Mouse (Mus musculus): ENCODE data around the gene Pigp.
A peak's percentile ranks its signal among the peaks of the same experiment; 100 is the strongest.

Pigp gene

DNA sequence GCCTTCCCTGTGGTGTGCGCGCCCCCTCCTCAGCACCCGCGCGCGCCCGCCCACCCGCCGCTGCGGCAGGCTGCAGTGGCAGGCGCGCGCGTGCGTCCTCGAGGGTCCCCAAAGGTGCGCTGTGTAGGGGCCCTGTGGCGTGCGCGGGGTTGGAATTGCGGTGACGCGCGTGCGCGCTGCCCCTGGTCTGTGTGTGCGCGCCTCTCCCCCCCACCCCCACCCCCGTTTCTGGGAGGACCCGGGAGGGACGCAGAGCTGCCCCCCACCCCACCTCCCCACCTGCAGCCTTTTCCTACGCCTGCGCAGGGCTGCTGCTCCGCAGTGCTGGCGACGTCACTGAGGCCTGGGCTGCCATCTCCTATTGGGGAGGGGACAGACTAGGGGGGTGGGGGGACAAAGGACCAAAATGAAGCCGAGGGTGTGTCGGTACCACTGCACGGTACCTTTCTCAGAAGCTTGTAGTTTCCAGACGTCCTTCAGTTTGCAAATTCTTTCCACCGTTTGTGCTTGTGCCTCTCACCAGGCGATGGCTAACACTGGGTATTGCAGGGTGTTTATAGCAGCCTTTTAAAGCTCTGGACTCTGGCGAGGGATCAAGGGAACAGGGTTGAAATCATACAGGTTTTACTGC, at the start of gene Pigp:
Gene Pigp (minus strand): TSS at position 542 of the 631 bp plus-strand sequence.
- DNase-seq (ENCODE audit: extremely low read depth, insufficient read length, low spot score), result peak; percentile 65

GRCm38 (mm10) chr16:94420498-94420897, 48.9 kb upstream of the Pigp start:
- DNase-seq (ENCODE audit: extremely low read depth, insufficient read length, low spot score), result no peak

DNA sequence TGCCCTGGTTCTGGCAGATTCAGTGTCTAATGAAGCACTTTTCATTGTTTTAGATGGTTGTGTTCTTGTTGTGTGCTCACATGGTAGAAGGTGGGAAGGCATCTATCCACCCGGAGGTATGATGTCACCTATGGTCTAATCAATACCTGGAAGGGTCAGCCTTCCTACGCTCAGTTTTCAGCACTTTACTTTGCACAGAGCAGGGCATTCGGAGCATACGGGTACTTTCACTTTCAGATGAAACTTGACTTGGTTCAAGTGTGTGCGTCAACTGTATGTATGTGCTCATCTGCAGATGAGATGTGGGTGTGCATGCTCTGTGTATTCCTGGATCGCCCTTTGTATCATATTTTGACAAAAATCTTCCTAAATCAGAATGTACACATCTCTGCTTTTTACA, 42.5 kb upstream of the Pigp start:
- DNase-seq (ENCODE audit: extremely low read depth, insufficient read length, low spot score), result no peak

- DNase-seq (ENCODE audit: extremely low read depth, insufficient read length, low spot score), result no peak
Measured at GRCm38 (mm10) chr16:94412760-94413159, 41.1 kb upstream of the Pigp start.

DNA sequence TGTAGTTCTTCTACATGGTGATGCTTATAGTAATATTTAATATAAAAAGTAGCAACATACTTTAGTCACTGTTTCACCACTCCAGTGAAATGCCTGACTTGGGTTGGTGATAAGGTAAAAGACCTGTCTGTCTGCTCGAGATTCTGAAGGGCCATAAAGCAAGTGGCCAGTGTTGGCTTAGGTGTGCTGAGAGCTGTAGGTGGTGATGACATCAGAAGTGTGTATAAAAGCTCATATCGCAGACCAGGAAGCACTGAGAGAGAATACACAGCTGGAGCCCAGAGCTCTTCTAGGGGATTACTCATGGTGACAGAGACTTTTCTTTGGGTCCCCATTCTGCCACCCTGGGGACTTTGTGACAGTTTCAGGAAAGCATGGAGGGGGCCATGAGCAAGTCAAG, 40.6 kb upstream of the Pigp start:
- DNase-seq (ENCODE audit: extremely low read depth, insufficient read length, low spot score), result no peak

DNA sequence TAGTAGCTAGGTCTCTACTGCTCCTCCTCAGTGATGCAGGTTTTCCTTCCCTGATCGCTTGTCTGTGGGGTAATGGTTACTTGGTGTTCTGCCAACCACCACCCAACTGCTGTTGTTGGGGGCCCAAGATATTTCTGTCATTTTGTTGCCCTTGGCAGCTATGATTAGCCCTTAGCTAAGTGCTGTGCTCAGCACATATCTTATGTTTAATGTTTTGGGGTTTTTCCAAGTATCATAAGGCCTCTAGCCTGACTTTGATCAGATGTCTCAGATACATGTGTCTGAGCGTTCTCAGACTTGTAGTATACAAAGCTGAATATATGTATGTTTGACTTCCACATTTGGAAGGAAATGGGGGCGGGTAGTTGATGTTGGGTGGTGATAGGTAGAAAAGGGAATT, 39.6 kb upstream of the Pigp start:
- DNase-seq (ENCODE audit: extremely low read depth, insufficient read length, low spot score), result no peak

DNA sequence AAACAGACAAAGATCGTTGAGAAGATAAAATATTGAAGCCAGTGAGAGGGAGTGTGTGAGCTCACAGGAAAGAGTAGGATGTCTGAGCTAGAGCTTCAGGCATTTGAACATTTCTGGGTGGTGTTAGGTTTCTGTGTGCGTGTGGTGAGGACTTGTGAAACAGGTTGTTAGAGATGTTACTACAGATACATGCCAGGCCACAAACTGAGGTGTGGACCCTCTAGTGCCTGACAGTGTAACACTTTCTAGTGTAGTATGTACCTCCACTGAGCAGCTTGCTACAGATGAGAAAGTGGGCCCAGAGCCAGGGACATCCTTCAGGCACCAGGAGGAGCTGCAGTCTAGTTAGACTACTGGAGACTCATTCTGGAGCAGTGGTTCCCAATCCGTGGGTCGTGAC, 30.5 kb upstream of the Pigp start:
- DNase-seq (ENCODE audit: extremely low read depth, insufficient read length, low spot score), result no peak

GRCm38 (mm10) chr16:94401636-94402035, 30.0 kb upstream of the Pigp start:
- no peak for DNase-seq (ENCODE audit: extremely low read depth, insufficient read length, low spot score)

- DNase-seq (ENCODE audit: extremely low read depth, insufficient read length, low spot score), result no peak
Measured at GRCm38 (mm10) chr16:94399141-94399540, 27.5 kb upstream of the Pigp start.

- no peak for DNase-seq (ENCODE audit: extremely low read depth, insufficient read length, low spot score)
Measured at GRCm38 (mm10) chr16:94396641-94397040, 25.0 kb upstream of the Pigp start.

- DNase-seq (ENCODE audit: extremely low read depth, insufficient read length, low spot score), result no peak
Measured at GRCm38 (mm10) chr16:94395051-94395450, 23.4 kb upstream of the Pigp start.

- DNase-seq (ENCODE audit: extremely low read depth, insufficient read length, low spot score), result no peak
Measured at GRCm38 (mm10) chr16:94392299-94392698, 20.7 kb upstream of the Pigp start.

- DNase-seq (ENCODE audit: extremely low read depth, insufficient read length, low spot score), result no peak
Measured at GRCm38 (mm10) chr16:94387690-94388089, 16.0 kb upstream of the Pigp start.

DNA sequence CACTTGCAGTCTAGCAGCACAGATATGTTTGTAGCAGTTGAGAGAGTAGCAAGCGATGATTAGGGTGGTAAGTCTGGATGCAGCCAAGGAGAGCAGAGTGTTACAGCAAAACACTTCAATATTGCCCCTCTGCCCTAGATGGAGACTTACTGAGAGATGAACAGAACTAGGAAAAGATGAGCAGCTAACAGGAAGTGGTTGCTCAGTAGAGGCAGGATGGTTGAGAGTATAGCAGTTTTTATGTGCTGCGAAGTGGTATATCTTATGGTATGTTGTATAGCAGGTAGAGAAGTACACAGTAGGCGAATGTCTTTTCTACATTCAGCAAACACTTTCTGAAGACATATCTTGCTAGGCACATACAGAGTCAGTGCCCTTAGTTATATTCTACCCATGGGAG, 11.6 kb upstream of the Pigp start:
- DNase-seq (ENCODE audit: extremely low read depth, insufficient read length, low spot score), result no peak

DNA sequence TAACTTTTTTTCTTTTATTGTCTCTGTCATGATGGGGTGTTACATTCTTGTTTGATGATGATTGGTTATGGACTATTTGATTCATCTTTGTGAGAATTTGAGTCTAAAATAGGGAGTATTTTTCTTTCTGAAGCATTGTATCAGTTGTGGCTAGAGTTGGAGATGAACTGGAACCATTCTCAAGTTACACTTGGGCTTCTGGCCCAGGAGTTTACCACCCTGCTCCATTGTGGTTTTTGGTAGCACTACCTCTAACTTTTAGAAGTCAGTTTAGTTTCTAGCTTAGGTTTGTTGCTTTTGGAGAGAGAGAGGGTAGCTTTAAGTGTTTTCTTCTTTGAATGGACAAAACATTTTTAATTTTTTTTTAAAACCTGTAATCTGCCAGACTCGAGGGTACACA, 7.7 kb upstream of the Pigp start:
- peak; percentile 13 for DNase-seq (ENCODE audit: extremely low read depth, insufficient read length, low spot score)

DNA sequence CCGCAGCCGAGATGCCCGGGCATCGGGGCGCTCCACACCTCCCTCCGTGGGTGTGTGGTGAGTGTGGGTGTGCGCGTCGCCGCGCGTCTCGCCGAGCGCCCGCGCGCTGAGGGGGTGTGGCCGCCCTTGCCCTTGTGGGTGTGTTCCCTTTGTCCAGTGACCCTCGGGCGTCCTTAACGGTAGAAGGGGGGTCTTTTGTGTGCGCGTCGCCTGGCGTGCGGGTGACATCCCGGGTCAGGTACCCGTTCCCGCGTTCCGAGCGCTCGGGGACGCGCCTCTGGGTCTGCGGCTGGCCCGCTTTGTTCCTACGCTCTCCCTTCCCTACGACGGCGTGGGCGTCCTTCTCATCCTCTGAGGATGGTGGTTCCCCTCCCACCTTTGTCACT, 734 bp downstream of the Pigp start:
- peak; percentile 90 for DNase-seq (ENCODE audit: extremely low read depth, insufficient read length, low spot score)

DNA sequence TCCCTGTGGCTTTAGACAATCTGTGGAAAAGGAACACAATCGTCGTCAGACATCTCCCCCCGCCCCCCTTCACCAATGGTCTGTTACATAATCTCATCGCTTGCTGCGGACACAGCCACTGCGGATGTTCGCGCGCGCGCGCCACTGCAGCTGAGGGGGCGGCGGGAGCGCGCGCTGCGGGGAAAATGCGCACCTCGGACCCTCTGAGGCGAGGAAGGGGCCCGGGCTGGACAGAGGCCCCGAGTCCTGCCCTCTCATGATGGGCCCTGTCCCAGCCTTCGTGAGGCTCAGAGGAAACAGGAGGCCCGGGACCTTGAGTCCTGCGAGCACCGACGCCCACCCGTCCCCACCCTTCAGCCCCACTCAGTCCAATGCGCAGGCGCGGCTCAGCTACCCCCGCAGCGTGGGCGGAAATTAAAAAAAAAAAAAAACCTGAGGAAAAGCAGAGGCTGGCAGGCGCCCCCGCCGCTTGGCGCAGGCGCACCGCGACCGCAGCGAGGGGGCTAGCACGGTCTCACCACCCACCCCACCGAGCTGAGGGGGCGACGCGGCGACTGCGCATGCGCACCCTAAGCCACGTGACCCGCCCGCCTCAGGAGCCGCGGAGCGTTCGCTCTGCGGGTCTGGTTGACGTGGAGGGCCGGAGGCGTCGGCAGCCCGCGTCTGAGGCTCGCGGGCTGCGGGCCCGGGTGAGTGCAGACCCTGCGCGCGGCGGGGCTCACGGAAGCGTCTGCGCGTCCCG, 1.3 kb downstream of the Pigp start, which contains the start of gene Ttc3:
Gene Ttc3 (plus strand): TSS at position 446 of the 742 bp plus-strand sequence.
- DNase-seq (ENCODE audit: extremely low read depth, insufficient read length, low spot score), result peak; percentile 92

GRCm38 (mm10) chr16:94369596-94370172, 2.0 kb downstream of the Pigp start:
- DNase-seq (ENCODE audit: extremely low read depth, insufficient read length, low spot score), result no peak

GRCm38 (mm10) chr16:94365435-94365834, 6.2 kb downstream of the Pigp start:
- no peak for DNase-seq (ENCODE audit: extremely low read depth, insufficient read length, low spot score)

DNA sequence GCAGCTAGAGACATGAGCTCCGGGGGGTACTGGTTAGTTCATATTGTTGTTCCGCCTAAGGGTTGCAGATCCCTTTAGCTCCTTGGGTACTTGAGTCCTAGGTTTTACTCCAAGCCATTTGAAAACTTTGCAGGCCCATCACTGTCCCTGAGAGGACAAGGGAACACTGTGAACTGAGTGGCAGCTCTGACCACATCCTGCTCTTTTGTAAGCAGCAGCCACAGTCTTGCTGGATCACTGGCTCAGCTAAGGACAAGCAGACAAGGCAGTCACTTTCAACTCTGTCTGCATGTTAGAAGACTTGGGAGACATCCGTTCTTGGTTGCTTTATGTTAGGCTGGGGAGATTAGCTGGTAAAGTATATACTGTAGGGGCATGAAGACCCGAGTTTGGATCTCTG, 7.8 kb downstream of the Pigp start:
- peak; percentile 14 for DNase-seq (ENCODE audit: extremely low read depth, insufficient read length, low spot score)

GRCm38 (mm10) chr16:94362174-94362873, 9.3 kb downstream of the Pigp start:
- DNase-seq (ENCODE audit: extremely low read depth, insufficient read length, low spot score), result peak; percentile 75

All from 3134 (cell line).